Mouse (Mus musculus) spleen, adult 2 months (tissue): ENCODE data around the gene Pimreg. TPM values are rescaled to one million over a fixed set of nuclear protein-coding genes. Genes with fewer than 3 reads are reported as not detected.
A peak's percentile ranks its signal among the peaks of the same experiment; 100 is the strongest.

ENCODE experiments used
- DNase-seq, 2 experiments: peaks; one replicate each; pipeline versions ENCODE4 v3.0.0 to v3.0.0-alpha.2; 2012 to 2021; ENCODE audit warnings: low spot score in 2 of 2, low read depth in 1 of 2
- H3K27ac ChIP-seq: fragments of 200-500 bp; 2 replicates; pipeline ENCODE4 v1.5.1; 2012; ENCODE audit warnings: low read length, inconsistent platforms; ENCODE audit not compliant: insufficient read depth
- H3K27me3 ChIP-seq: fragments of 200-500 bp; 2 replicates; pipeline ENCODE4 v1.6.1; 2012; ENCODE audit warnings: mild to moderate bottlenecking, moderate library complexity, low read length, inconsistent platforms; ENCODE audit not compliant: control insufficient read depth, insufficient read depth
- H3K36me3 ChIP-seq: fragments of 200-500 bp; 2 replicates; pipeline ENCODE4 v1.6.1; 2012; ENCODE audit warnings: mild to moderate bottlenecking, low read length, inconsistent platforms; ENCODE audit not compliant: control insufficient read depth, insufficient read depth
- H3K4me1 ChIP-seq: fragments of 200-500 bp; 2 replicates; pipeline ENCODE4 v1.6.1; 2011; ENCODE audit warnings: inconsistent platforms; ENCODE audit not compliant: control insufficient read depth, insufficient read depth, insufficient read length
- H3K4me3 ChIP-seq: fragments of 200-500 bp; 2 replicates; pipeline ENCODE4 v1.5.1; 2011; ENCODE audit warnings: mild to moderate bottlenecking, inconsistent platforms; ENCODE audit not compliant: insufficient read depth, insufficient read length; ENCODE audit errors: extremely low read depth
- CTCF ChIP-seq: fragments of 200-500 bp; IDR thresholded peaks from 2 replicates; pipeline ENCODE4 v1.5.1; 2011; ENCODE audit warnings: mild to moderate bottlenecking, inconsistent platforms; ENCODE audit not compliant: insufficient read depth, insufficient read length, insufficient replicate concordance; ENCODE audit errors: extremely low read depth
- POLR2A ChIP-seq: fragments of 200-500 bp; IDR thresholded peaks from 2 replicates; pipeline ENCODE4 v1.6.1; 2011; ENCODE audit warnings: low read depth, low read length, inconsistent platforms
- WGBS: fragments of 180-500 bp; shearing (Covaris S2); methylation state at CpG from one replicate; pipeline ENCODE4 v1.1.7; 2018; 5-methylcytosine and 5-hydroxymethylcytosine counted together
- polyA plus RNA-seq: library from polyadenylated mRNA; depleted of rRNA; stranded (reverse); fragments of >200 nt; gene quantifications from 2 replicates; pipeline ENCODE4 v1.2.3, GENCODE M21; 2012

The Pimreg gene
- polyA plus RNA-seq, 1 experiment, result 1.5 TPM

DNA sequence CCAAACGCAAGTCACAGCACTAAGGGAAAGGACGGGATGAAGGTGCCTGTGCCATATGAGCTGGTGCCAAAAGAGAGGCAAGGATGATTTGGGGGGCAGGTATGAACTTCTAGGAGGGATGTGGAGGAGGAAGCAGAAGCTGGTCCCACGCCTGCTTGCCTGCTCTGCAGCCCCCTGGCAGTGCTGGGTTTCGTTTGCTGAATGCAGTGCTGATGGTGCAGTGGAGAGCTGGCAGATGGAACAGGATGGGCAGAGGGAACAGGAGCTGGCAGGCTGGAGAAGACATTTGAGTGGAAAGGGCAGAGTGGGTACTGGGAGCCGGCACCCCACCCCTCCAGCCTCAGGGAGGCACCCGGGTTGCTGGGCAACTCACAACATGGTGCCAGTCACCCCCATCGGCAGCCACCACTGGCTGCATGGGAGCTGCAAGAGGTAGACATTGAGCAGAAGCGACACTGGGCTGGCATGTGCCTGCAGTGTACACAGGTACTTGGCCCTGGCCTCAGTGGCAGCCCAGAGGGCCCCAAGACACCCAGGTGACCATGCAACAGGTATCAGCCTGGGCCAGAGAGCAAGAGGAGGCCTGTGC is 7.4 kb downstream of the Pimreg start:
- WGBS, result 83% methylated on average over 8 of the region's 8 CpGs
- TF ChIP-seq POLR2A (no peak), CTCF (no peak)
- Histone ChIP-seq H3K4me3 (no peak overlapping the region), H3K27me3 (peaks cover 2% of the 10 kb centered on the region; the same call in 1 of the 2 replicates), H3K27ac (no peak overlapping the region), H3K4me1 (no peaks in the 10 kb centered on the region), H3K36me3 (no peaks in the 10 kb centered on the region)
- no peak for DNase-seq

DNA sequence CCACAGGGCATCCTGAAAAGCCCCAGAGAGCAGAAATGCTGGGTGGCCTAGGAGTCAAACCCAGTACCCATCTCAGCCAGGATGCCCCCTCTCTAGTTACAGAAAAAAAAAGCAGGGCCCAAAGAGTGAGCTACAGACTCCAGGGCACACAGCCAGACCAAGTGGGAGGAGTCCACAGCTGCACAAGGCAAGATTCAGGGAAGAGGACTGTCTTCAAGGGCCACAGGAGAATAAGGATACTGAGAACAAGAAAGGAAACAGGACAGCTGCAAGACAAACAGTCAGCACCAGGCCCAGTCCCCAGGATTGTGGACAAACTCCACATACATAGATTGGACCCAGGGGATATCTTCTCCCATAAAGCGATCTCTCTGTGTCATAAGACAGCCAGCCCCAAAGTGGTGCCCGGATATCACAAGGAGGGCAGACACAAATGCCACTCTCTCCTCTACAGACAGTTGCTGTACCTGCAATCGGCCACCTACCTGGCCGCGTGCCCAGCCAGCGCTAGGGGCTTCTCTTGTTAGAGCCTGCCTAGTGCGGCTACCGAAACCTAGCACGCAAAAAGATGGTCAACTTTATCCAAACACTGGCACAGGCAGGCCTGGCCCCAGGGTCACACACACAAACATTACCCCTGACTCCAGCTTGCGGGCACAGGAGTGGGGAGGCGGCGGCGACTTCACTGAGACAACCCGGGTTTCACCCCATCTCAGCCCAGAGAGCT is 8.5 kb downstream of the Pimreg start:
- no peak overlapping the region for H3K4me3 ChIP-seq
- DNase-seq, result no peak
- WGBS, result 46% methylated on average over 14 of the region's 14 CpGs

DNA sequence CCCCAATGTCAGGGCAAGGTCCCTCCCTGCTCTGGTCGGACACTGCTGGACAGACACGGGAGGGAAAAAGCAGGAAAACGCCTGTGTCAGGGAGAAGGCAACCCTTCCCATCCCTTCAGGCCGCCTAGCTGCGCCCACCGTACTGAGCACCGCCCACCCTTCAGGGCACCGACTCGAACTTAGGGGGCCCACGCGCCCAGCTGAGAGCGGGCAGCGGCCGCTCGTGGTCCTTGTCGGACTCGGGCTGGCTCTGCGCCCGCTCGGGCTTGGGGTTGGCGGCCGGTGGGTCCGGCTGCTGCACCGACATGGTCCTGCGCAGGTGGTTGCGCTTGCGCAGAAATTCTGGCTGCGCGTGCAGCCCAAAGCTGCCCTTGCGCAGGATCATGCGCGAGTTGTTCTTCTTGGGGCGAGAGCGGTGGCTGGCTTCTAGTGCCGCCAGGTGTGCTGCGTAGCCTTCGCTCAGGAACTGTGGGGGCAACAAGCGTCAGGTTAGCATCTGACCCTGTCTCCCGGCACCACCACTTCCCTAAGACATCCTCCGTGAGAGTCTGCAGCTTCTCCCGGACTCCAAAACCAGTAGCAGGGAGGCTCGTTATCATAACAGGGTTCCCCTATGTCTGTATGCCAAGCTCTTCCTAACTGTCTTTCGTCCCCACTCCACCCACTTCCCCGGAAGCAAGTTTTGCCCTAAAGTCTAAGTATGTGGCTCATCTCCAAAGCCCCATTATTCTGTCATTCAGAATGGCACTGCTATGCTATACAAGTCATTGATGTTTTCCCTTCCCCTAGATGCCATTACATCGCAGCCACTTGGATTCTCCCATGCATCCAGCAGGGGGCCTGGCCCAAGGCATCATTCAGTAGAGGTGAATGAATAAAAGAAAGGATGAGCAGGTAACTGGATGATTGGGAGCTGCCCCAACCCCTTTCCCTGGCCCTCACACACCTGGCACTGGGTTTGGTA is 9.3 kb downstream of the Pimreg start:
- Histone ChIP-seq H3K4me3 (no peak overlapping the region), H3K36me3 (no peaks in the 10 kb centered on the region), H3K27ac (no peak overlapping the region), H3K4me1 (no peaks in the 10 kb centered on the region), H3K27me3 (peaks cover 2% of the 10 kb centered on the region; the same call in 1 of the 2 replicates)
- DNase-seq, result no peak
- WGBS, result 9% methylated on average over 45 of the region's 45 CpGs
- TF ChIP-seq CTCF, result no peak
- TF ChIP-seq POLR2A, result no peak

More for the DNA sequence above, 8.5 kb downstream of the Pimreg start:
- Histone ChIP-seq H3K36me3 (no peaks in the 10 kb centered on the region), H3K4me1 (no peaks in the 10 kb centered on the region), H3K27me3 (peaks cover 2% of the 10 kb centered on the region; the same call in 1 of the 2 replicates), H3K27ac (no peak overlapping the region)
- TF ChIP-seq POLR2A, result no peak

DNA sequence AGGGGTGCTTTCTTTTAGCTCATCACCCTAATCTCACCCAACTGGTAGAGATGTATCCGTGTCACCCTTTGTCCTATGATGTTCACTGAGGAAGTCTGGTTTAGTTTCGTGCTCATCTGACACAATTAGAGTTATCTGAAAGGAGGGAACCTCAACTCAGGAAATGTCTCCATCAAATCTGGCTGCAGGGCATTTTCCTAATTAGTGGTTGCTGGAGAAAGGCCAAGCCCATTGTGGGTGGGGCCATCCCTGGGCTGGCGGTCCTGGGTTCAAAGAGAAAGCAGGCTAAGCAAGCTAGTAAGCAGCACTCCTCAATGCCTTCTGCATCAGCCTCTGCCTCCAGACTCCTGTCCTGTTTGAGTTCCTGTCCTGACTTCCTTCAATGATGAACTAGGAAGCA is 10.4 kb downstream of the Pimreg start:
- 55% methylated on average over 3 of the region's 3 CpGs for WGBS
- Histone ChIP-seq H3K4me1 (no peaks in the 10 kb centered on the region), H3K36me3 (no peaks in the 10 kb centered on the region), H3K27ac (no peak overlapping the region), H3K27me3 (peaks cover 2% of the 10 kb centered on the region; the same call in 1 of the 2 replicates), H3K4me3 (no peak overlapping the region)
- TF ChIP-seq CTCF (no peak), POLR2A (no peak)
- DNase-seq, result no peak

DNA sequence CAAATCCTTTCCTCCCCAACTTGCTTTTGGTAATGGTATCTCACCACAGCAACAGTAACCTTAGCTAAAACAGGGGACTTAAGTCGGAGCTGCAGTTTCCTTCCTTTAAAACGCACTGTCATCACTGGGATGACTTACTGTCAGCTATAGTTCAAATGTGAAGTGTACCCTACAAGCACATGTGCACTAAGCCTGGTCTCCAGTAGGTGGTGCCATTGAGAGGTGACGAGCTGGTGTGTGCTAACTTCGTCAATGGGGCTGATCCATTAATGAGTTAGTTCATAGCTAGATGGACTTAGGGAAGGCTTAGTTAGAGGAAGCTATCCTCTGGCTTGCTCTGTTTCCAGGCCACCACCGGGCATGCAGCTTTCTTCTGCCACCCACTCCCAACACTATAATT is 10.8 kb downstream of the Pimreg start:
- TF ChIP-seq CTCF (peak; percentile 45; the same call in 1 of the 2 replicates), POLR2A (no peak)
- no peaks in the 10 kb centered on the region for H3K4me1 ChIP-seq
- H3K27me3 ChIP-seq, result peaks cover 2% of the 10 kb centered on the region; the same call in 1 of the 2 replicates
- H3K27ac ChIP-seq, result no peak overlapping the region
- H3K4me3 ChIP-seq, result no peak overlapping the region
- no peaks in the 10 kb centered on the region for H3K36me3 ChIP-seq
- DNase-seq, result peak; percentile 7 to 49
- WGBS, result 5% methylated on average over 5 of the region's 5 CpGs

DNA sequence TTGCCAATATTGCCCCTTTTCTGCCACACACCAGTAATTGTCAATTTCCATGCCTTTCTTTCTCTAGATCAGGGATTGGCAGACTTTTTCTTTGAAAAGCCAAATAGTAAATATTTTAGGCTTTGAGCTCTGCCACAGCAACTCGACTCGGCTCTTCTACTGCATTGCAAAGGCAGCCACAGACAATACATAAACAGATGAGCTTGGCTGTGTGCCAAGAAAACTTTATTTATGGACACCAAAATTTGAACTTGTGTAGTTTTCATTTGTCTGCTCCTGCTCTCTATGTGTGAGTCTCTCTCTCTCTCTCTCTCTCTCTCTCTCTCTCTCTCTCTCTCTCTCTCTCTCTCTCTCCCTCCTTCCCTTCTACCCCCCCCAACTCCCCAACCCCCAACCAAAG is 13.3 kb downstream of the Pimreg start:
- 58% methylated on average over 2 of the region's 2 CpGs for WGBS
- no peak overlapping the region for H3K4me3 ChIP-seq
- TF ChIP-seq POLR2A (no peak), CTCF (no peak)
- peaks cover 2% of the 10 kb centered on the region; the same call in 1 of the 2 replicates for H3K27me3 ChIP-seq
- no peaks in the 10 kb centered on the region for H3K4me1 ChIP-seq
- H3K27ac ChIP-seq, result no peak overlapping the region
- DNase-seq, result no peak
- H3K36me3 ChIP-seq, result no peaks in the 10 kb centered on the region
